Mouse (Mus musculus): ENCODE measurements around the gene Rbp3.

- no peak for TF ChIP-seq CTCF (IDR thresholded peaks at IDR 0.05; ENCODE audit: extremely low read depth, insufficient read depth, low read length)
- TF ChIP-seq POLR2A (IDR thresholded peaks at IDR 0.05; ENCODE audit: extremely low read depth, insufficient read depth, low read length) = no peak
Measured at GRCm38 (mm10) chr14:33922771-33923167, 31.0 kb upstream of the Rbp3 start.

Measured in cortical plate, adult 2 months (tissue).